Mouse (Mus musculus): ENCODE results near the gene Hist1h2ah. TPM values are rescaled to one million over a fixed set of nuclear protein-coding genes. Genes with fewer than 3 reads are reported as not detected.
"Not testable (repeated sequence)": the region's sequence is repeated elsewhere in the genome, so short reads cannot be mapped to it uniquely, and the experiment has no call there.

Gene Hist1h2ah
- polyA plus RNA-seq, 1 experiment: not detected

DNA sequence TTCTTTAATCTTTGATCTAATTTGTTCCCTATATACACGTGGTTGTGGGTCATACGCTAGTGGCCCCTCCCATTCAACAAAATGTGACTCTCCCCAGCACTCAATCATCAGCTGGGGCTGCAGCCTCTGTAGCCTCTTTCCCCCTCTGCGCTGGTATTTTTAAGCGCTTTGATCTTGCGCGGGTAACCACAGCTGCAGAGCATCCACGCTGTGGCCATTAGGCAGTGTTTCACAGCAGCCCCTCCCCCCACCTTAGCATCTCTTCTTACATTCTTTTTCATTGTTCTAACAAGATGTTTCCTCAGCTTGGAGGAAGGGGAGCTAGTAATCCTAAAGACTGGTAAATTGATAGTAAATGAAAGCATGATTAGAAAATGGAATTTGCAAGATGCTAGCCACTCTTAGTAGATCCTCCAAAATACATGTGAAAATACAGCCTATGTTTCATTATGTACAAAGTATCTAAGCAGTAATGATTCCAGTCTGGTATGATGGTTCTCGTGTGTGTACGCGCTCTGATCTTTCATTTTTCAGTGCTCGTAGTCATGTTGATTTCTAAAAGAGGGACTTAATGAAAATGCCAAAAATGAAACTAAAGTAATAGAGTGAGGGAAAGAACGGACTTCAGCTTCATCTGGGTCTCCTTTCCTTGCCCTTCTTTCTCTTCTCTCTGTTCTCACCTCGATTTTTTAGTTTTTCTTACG is 14.5 kb upstream of the Hist1h2ah start:
- H3K27me3 ChIP-seq (ENCODE audit: control insufficient read depth, insufficient read depth, low read length): no peaks in the 10 kb centered on the region
- no peak for DNase-seq
- TF ChIP-seq CTCF (IDR thresholded peaks at IDR 0.05; ENCODE audit: borderline replicate concordance, insufficient read depth, low read depth, low read length) (no peak), POLR2A (IDR thresholded peaks at IDR 0.05; ENCODE audit: borderline replicate concordance, insufficient read depth, low read length) (no peak)
- no peaks in the 10 kb centered on the region; the same call in 1 of the 2 replicates for H3K4me1 ChIP-seq (ENCODE audit: control insufficient read depth, insufficient read depth, low read length)
- WGBS: 6% methylated on average over 14 of the region's 14 CpGs
- peak overlapping the region; percentile 25 for H3K4me3 ChIP-seq (replicated peaks; ENCODE audit: insufficient read depth, low read depth, low read length)
- no peak overlapping the region for H3K27ac ChIP-seq (ENCODE audit: insufficient read depth, low read length)

DNA sequence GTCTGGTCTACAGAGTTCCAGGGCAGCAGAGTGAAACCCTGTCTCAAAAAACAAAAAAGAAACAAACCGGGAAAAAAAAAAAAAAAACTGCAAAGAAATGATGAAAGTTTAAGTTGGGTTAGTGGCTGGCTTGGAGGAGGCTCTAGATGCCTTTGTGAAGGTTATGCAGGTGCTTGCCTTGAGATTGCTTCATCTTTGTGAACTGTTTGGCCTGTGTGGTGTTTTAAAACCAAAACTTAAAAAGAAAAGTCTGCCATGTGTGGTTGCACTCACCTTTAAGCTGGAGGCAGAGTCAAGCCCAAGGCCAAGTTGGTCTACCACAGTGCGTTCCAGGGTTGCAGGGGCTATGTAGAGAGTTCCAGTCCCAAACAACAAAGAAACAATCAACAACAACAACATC is 13.7 kb upstream of the Hist1h2ah start:
- Histone ChIP-seq H3K27me3 (ENCODE audit: control insufficient read depth, insufficient read depth, low read length) (no peaks in the 10 kb centered on the region), H3K27ac (ENCODE audit: insufficient read depth, low read length) (no peak overlapping the region), H3K4me1 (ENCODE audit: control insufficient read depth, insufficient read depth, low read length) (no peaks in the 10 kb centered on the region; the same call in 1 of the 2 replicates), H3K4me3 (replicated peaks; ENCODE audit: insufficient read depth, low read depth, low read length) (no peak overlapping the region)
- DNase-seq: no peak
- TF ChIP-seq CTCF (IDR thresholded peaks at IDR 0.05; ENCODE audit: borderline replicate concordance, insufficient read depth, low read depth, low read length): no peak
- TF ChIP-seq POLR2A (IDR thresholded peaks at IDR 0.05; ENCODE audit: borderline replicate concordance, insufficient read depth, low read length): no peak
- 96% methylated on average over 2 of the region's 2 CpGs for WGBS

DNA sequence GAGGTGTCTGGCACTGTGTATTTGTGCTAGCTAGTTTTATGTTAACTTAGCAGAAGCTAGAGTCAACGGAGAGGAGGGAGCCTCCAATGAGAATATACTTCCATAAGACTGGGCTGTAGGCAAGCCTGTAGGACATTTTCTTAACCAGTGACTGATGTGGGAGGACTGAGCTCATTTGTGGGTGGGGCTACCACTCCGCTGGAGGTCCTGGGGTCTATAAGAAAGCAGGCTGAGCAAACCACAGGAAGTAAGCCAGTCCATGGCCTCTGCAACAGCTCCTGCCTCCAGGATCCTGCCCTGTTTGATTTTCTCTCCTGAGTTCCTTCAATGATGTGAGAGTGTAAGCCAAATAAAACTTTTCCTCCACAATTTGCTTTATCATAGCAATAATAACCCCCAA is 9.9 kb upstream of the Hist1h2ah start:
- H3K27ac ChIP-seq (ENCODE audit: insufficient read depth, low read length): no peak overlapping the region
- no peak overlapping the region for H3K4me3 ChIP-seq (replicated peaks; ENCODE audit: insufficient read depth, low read depth, low read length)
- no peak for TF ChIP-seq POLR2A (IDR thresholded peaks at IDR 0.05; ENCODE audit: borderline replicate concordance, insufficient read depth, low read length)
- no peak for TF ChIP-seq CTCF (IDR thresholded peaks at IDR 0.05; ENCODE audit: borderline replicate concordance, insufficient read depth, low read depth, low read length)
- H3K27me3 ChIP-seq (ENCODE audit: control insufficient read depth, insufficient read depth, low read length): no peaks in the 10 kb centered on the region
- no peak for DNase-seq
- no peaks in the 10 kb centered on the region; the same call in none of the 2 replicates for H3K4me1 ChIP-seq (ENCODE audit: control insufficient read depth, insufficient read depth, low read length)
- WGBS: 67% methylated on average over 2 of the region's 2 CpGs

DNA sequence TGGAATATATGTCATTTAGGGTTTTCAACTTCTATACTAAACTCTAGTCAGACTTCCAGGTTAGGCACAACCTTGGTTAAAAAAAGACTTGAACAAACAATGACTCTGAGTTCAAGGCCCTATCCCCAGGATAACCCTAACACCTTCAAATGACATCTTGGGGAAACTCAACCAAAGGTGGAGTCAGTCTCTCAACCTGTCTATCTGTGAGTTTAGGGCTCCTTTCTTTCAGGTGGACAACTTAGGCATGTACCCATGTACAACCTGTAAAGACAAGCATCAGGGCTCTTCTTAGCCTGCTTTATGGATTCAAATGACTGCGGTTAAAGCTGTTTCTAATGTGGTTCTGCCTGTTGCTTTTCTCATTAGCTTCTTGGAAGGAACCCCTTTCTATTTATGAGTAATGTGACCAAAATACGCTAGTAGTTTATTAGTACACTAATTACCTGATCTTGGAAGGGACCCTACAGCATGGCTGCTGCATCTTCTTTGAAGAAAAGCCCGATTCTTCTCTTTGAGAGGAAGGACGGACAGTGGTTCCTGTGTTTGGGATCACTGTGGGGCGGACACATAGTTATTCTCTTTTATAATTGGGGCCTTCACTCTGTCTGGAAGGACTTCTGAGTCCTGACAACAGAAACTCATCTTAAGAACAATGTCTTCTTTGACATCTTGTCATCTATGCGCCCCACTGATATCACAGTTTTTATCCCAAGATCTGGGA is 9.2 kb upstream of the Hist1h2ah start:
- no peak for DNase-seq
- no peak for TF ChIP-seq CTCF (IDR thresholded peaks at IDR 0.05; ENCODE audit: borderline replicate concordance, insufficient read depth, low read depth, low read length)
- no peak for TF ChIP-seq POLR2A (IDR thresholded peaks at IDR 0.05; ENCODE audit: borderline replicate concordance, insufficient read depth, low read length)
- no peaks in the 10 kb centered on the region; the same call in none of the 2 replicates for H3K4me1 ChIP-seq (ENCODE audit: control insufficient read depth, insufficient read depth, low read length)
- no peak overlapping the region for H3K4me3 ChIP-seq (replicated peaks; ENCODE audit: insufficient read depth, low read depth, low read length)
- 83% methylated on average over 6 of the region's 6 CpGs for WGBS
- H3K27ac ChIP-seq (ENCODE audit: insufficient read depth, low read length): no peak overlapping the region
- H3K27me3 ChIP-seq (ENCODE audit: control insufficient read depth, insufficient read depth, low read length): no peaks in the 10 kb centered on the region

DNA sequence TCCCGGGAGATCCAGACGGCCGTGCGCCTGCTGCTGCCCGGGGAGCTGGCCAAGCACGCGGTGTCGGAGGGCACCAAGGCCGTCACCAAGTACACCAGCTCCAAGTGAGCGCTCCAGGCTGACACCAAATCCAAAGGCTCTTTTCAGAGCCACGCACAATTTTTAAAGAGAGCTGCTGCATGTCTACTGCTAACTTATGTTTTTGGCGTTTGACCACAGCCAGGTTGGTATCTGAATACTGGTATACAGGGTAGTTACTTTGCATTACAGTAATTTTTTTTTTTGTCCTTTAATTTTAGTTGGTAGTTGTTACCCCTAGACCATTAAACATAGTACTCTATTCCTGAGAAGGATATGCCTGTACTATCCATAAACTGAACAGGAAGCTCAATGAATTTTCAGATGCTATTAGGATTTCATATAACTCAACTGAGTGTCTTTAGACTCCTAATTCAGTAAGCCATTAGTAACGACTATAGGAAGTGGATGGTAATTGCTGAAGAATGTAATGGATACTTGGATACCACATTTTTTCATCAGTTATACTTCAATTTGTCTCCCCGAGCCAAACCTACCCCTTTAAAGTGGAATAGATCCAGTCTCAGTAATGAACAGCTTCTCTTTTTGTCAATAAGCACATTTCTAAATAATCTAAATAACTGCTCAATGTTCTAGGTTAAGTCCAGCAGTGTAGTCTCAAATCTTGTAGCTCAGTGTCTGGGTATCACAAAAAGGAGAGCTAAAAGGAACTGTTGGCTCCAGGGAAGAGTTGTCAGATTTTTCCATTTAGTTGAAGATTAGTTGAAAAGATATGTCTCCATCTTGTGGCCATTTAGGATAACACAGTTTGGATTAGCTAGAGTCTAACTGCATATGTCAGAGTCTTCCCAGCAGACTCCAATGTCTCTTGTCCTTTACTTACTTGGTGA is 8.4 kb upstream of the Hist1h2ah start:
- H3K4me1 ChIP-seq (ENCODE audit: control insufficient read depth, insufficient read depth, low read length): no peaks in the 10 kb centered on the region; the same call in 1 of the 2 replicates
- under 1% methylated on average over 14 of the region's 14 CpGs for WGBS
- no peak for TF ChIP-seq POLR2A (IDR thresholded peaks at IDR 0.05; ENCODE audit: borderline replicate concordance, insufficient read depth, low read length)
- peak; percentile 18; the same call in 1 of the 2 replicates for TF ChIP-seq CTCF (IDR thresholded peaks at IDR 0.05; ENCODE audit: borderline replicate concordance, insufficient read depth, low read depth, low read length)
- DNase-seq: peak in 1 of 2 experiments; percentile 56
- no peak overlapping the region for H3K27ac ChIP-seq (ENCODE audit: insufficient read depth, low read length)
- no peaks in the 10 kb centered on the region for H3K27me3 ChIP-seq (ENCODE audit: control insufficient read depth, insufficient read depth, low read length)
- H3K4me3 ChIP-seq (replicated peaks; ENCODE audit: insufficient read depth, low read depth, low read length): peak overlapping the region; percentile 3

DNA sequence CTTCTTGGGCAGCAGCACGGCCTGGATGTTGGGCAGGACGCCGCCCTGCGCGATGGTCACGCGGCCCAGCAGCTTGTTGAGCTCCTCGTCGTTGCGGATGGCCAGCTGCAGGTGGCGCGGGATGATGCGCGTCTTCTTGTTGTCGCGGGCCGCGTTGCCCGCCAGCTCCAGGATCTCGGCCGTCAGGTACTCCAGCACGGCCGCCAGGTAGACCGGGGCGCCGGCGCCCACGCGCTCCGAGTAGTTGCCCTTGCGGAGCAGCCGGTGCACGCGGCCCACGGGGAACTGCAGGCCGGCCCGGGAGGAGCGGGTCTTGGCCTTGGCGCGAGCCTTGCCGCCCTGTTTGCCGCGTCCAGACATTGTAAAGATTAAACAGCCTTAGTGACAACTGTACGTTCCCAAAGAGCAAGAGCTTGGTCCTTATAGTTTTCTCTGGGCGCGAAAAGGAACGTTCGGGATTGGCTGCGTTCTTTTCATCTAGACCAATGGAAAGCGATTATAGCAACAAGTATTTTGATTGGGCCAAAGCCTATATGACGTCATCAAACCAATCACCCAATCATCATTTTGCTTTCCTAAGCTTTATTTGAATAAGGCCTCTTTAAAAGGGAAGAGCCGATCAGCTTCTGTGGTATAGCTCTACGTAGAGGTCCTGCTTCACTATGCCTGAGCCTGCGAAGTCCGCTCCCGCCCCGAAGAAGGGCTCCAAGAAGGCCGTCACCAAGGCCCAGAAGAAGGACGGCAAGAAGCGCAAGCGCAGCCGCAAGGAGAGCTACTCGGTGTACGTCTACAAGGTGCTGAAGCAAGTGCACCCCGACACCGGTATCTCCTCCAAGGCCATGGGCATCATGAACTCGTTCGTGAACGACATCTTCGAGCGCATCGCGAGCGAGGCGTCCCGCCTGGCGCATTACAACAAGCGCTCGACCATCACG is 7.5 kb upstream of the Hist1h2ah start, which contains the start of the genes Hist1h2ag and Hist1h2bj:
Hist1h2ag (minus strand) TSS at position 377 of the 935 bp plus-strand sequence.
Hist1h2bj (plus strand) TSS at position 647 of the 935 bp plus-strand sequence.
- under 1% methylated on average over 54 of the region's 80 CpGs for WGBS
- H3K27me3 ChIP-seq (ENCODE audit: control insufficient read depth, insufficient read depth, low read length); H3K4me1 ChIP-seq (ENCODE audit: control insufficient read depth, insufficient read depth, low read length): not testable (repeated sequence)
- peak; percentile 89 to 96 for DNase-seq
- peak within 1 kb of the TSS; percentile 57; the same call in 1 of the 2 replicates for H3K27ac ChIP-seq (ENCODE audit: insufficient read depth, low read length)
- H3K4me3 ChIP-seq (replicated peaks; ENCODE audit: insufficient read depth, low read depth, low read length): peak within 1 kb of the TSS; percentile 60
- TF ChIP-seq POLR2A (IDR thresholded peaks at IDR 0.05; ENCODE audit: borderline replicate concordance, insufficient read depth, low read length): peak; percentile 83; the same call in 1 of the 2 replicates

All from cerebellum, adult 2 months (tissue).